Mouse (Mus musculus): ENCODE results near the gene Caln1. TPM values are rescaled to one million over a fixed set of nuclear protein-coding genes. Genes with fewer than 3 reads are reported as not detected.

The Caln1 gene
- polyA plus RNA-seq, 1 experiment from 2014 or later = 3.8 TPM

GRCm38 (mm10) chr5:130480290-130480689, 111.0 kb downstream of the Caln1 start:
- no peaks in the 10 kb centered on the region for H3K4me1 ChIP-seq
- H3K27me3 ChIP-seq = no peaks in the 10 kb centered on the region
- no peak for ATAC-seq (ENCODE audit: low FRiP score, low read depth)
- 38% methylated on average over 1 of the region's 1 CpGs for WGBS
- no peak overlapping the region for H3K9ac ChIP-seq
- no peak overlapping the region for H3K4me3 ChIP-seq
- no peak overlapping the region for H3K27ac ChIP-seq
- no peaks in the 10 kb centered on the region for H3K9me3 ChIP-seq
- H3K36me3 ChIP-seq = no peaks in the 10 kb centered on the region
- H3K4me2 ChIP-seq (replicated peaks) = no peak overlapping the region

GRCm38 (mm10) chr5:130491471-130491870, 122.2 kb downstream of the Caln1 start:
- Histone ChIP-seq H3K4me2 (replicated peaks) (no peak overlapping the region), H3K4me3 (no peak overlapping the region), H3K27me3 (no peaks in the 10 kb centered on the region), H3K36me3 (no peaks in the 10 kb centered on the region), H3K27ac (no peak overlapping the region), H3K9me3 (no peaks in the 10 kb centered on the region), H3K4me1 (no peaks in the 10 kb centered on the region), H3K9ac (no peak overlapping the region)
- ATAC-seq (ENCODE audit: low FRiP score, low read depth) = no peak
- WGBS = 92% methylated on average over 5 of the region's 5 CpGs

DNA sequence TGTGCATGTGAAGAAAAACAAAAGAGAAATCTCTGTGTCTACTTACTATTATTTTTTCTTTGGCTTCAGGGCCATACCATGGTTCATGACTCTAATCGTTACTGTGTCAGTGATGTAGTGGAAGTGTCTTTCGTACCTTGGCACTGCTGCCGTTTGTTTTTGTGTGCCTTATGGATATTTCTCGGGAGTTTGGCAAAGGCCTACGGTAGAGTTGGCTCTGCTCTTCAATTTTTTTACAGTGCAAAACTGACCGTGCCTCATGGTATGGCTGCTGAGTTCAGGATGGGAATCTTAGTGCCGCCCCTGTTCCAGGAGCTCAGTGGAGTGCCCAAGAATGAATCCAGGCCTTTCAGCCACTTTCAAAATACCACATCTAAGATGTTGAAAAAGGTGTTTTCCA, 123.0 kb downstream of the Caln1 start:
- no peak overlapping the region for H3K27ac ChIP-seq
- H3K27me3 ChIP-seq = no peaks in the 10 kb centered on the region
- no peaks in the 10 kb centered on the region for H3K36me3 ChIP-seq
- no peak overlapping the region for H3K4me3 ChIP-seq
- H3K9ac ChIP-seq = no peak overlapping the region
- no peak for ATAC-seq (ENCODE audit: low FRiP score, low read depth)
- whole genome bisulfite sequencing = 85% methylated on average over 7 of the region's 7 CpGs
- H3K4me2 ChIP-seq (replicated peaks) = no peak overlapping the region
- no peaks in the 10 kb centered on the region for H3K9me3 ChIP-seq
- no peaks in the 10 kb centered on the region for H3K4me1 ChIP-seq

DNA sequence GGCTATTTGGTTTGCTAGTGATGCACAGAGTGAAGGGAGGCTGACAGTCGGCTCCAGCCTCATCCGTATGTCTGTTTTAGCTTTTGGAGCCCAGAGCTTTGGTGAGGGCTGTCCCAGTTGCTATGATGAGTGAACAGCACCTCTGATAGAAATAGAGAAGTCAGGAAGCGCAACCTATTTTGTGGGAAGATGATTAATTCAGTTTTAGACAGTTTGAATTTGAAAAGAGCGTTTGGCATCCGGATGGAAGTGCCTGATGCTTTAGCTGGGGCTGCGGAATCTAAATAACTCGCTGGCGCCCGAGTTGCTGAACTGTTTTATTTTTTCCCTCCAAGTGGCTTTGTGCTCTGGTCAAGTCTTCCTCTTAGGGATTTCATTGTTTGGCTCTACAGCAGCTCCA, 133.3 kb downstream of the Caln1 start:
- 83% methylated on average over 9 of the region's 9 CpGs for WGBS
- no peak overlapping the region for H3K9ac ChIP-seq

DNA sequence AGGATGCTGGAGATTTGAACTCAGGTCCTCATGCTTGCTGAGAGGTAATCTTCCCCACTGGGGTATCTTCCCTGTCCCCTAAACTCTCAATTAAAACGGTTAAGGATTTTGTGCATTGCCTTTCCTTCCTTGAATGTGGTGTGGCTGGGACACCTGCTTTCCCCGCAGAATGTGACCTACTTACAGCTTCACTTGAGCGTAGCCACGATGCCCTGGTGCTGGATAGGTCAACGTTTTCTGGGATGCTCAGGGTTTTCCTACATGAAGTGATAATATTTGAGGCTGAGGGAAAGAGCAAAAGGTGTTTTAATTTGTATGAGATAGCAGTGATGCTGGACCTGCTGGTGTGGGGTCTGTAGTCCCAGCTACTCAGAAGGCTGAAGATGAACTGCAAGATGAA, 135.6 kb downstream of the Caln1 start:
- H3K27me3 ChIP-seq = no peaks in the 10 kb centered on the region
- no peak overlapping the region for H3K4me3 ChIP-seq
- H3K9ac ChIP-seq = no peak overlapping the region
- H3K9me3 ChIP-seq = peaks cover 5% of the 10 kb centered on the region; the same call in 1 of the 2 replicates
- 85% methylated on average over 5 of the region's 5 CpGs for WGBS
- no peak for ATAC-seq (ENCODE audit: low FRiP score, low read depth)
- H3K36me3 ChIP-seq = no peaks in the 10 kb centered on the region
- no peak overlapping the region for H3K27ac ChIP-seq
- H3K4me1 ChIP-seq = no peaks in the 10 kb centered on the region
- H3K4me2 ChIP-seq (replicated peaks) = no peak overlapping the region

More for the DNA sequence above, 133.3 kb downstream of the Caln1 start:
- no peak overlapping the region for H3K4me3 ChIP-seq
- no peaks in the 10 kb centered on the region; the same call in 1 of the 2 replicates for H3K9me3 ChIP-seq
- H3K4me1 ChIP-seq = no peaks in the 10 kb centered on the region
- H3K4me2 ChIP-seq (replicated peaks) = no peak overlapping the region
- no peak overlapping the region for H3K27ac ChIP-seq
- H3K27me3 ChIP-seq = no peaks in the 10 kb centered on the region
- ATAC-seq (ENCODE audit: low FRiP score, low read depth) = no peak
- H3K36me3 ChIP-seq = no peaks in the 10 kb centered on the region

GRCm38 (mm10) chr5:130510516-130510915, 141.3 kb downstream of the Caln1 start:
- H3K9ac ChIP-seq = no peak overlapping the region
- 85% methylated on average over 2 of the region's 2 CpGs for WGBS
- H3K36me3 ChIP-seq = no peaks in the 10 kb centered on the region

GRCm38 (mm10) chr5:130515395-130515794, 146.1 kb downstream of the Caln1 start:
- no peaks in the 10 kb centered on the region for H3K9me3 ChIP-seq
- ATAC-seq (ENCODE audit: low FRiP score, low read depth) = no peak
- WGBS = 83% methylated on average over 6 of the region's 6 CpGs
- no peaks in the 10 kb centered on the region for H3K4me1 ChIP-seq
- no peak overlapping the region for H3K4me2 ChIP-seq (replicated peaks)
- no peak overlapping the region for H3K27ac ChIP-seq
- H3K27me3 ChIP-seq = no peaks in the 10 kb centered on the region
- H3K36me3 ChIP-seq = no peaks in the 10 kb centered on the region
- H3K9ac ChIP-seq = no peak overlapping the region
- no peak overlapping the region for H3K4me3 ChIP-seq

More at GRCm38 (mm10) chr5:130510516-130510915, 141.3 kb downstream of the Caln1 start:
- H3K9me3 ChIP-seq = peaks cover 5% of the 10 kb centered on the region; the same call in 1 of the 2 replicates
- no peak overlapping the region for H3K4me3 ChIP-seq
- ATAC-seq (ENCODE audit: low FRiP score, low read depth) = no peak
- no peak overlapping the region for H3K27ac ChIP-seq
- no peaks in the 10 kb centered on the region for H3K4me1 ChIP-seq
- no peak overlapping the region for H3K4me2 ChIP-seq (replicated peaks)
- no peaks in the 10 kb centered on the region for H3K27me3 ChIP-seq

- no peak overlapping the region for H3K9ac ChIP-seq
- H3K4me2 ChIP-seq (replicated peaks) = no peak overlapping the region
- no peaks in the 10 kb centered on the region for H3K27me3 ChIP-seq
- H3K4me3 ChIP-seq = no peak overlapping the region
- H3K27ac ChIP-seq = no peak overlapping the region
- no peaks in the 10 kb centered on the region for H3K4me1 ChIP-seq
- H3K9me3 ChIP-seq = no peaks in the 10 kb centered on the region
- 65% methylated on average over 2 of the region's 2 CpGs for WGBS
- H3K36me3 ChIP-seq = no peaks in the 10 kb centered on the region
- ATAC-seq (ENCODE audit: low FRiP score, low read depth) = no peak
These were observed 151.3 kb downstream of the Caln1 start for GRCm38 (mm10) chr5:130520527-130520926.

- H3K27ac ChIP-seq = no peak overlapping the region
- H3K9ac ChIP-seq = no peak overlapping the region
- ATAC-seq (ENCODE audit: low FRiP score, low read depth) = no peak
- H3K27me3 ChIP-seq = no peaks in the 10 kb centered on the region
- H3K9me3 ChIP-seq = no peaks in the 10 kb centered on the region
- H3K36me3 ChIP-seq = no peaks in the 10 kb centered on the region
- WGBS = 94% methylated on average over 2 of the region's 2 CpGs
- no peak overlapping the region for H3K4me3 ChIP-seq
- no peak overlapping the region for H3K4me2 ChIP-seq (replicated peaks)
- H3K4me1 ChIP-seq = no peaks in the 10 kb centered on the region
These were observed 158.2 kb downstream of the Caln1 start for GRCm38 (mm10) chr5:130527416-130527815.

DNA sequence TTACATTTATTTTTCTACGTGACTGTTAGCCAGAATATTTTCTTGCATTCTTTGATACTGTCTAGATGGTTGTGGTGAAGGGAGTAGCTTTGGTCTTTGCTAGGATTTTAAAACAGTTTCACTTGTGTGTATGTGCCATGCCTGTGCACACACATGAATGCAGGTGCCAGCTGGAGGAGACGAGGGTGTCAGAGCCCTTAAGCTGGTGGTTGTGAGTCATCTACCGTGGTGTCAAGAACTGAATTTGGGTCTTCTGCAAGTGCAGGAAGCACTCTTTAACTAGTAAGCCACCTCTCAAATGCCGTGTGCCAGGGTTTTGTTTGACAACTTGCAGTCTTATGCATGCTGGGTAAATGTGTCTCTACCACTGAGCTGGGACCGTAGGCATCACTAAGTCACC, 178.2 kb downstream of the Caln1 start:
- WGBS = 82% methylated on average over 5 of the region's 5 CpGs
- Histone ChIP-seq H3K9me3 (no peaks in the 10 kb centered on the region), H3K4me1 (no peaks in the 10 kb centered on the region), H3K36me3 (no peaks in the 10 kb centered on the region), H3K27me3 (no peaks in the 10 kb centered on the region), H3K9ac (no peak overlapping the region), H3K27ac (no peak overlapping the region), H3K4me3 (no peak overlapping the region), H3K4me2 (replicated peaks) (no peak overlapping the region)
- ATAC-seq (ENCODE audit: low FRiP score, low read depth) = no peak

GRCm38 (mm10) chr5:130553916-130554315, 184.7 kb downstream of the Caln1 start:
- ATAC-seq (ENCODE audit: low FRiP score, low read depth) = no peak
- Histone ChIP-seq H3K9me3 (no peaks in the 10 kb centered on the region), H3K36me3 (no peaks in the 10 kb centered on the region), H3K4me2 (replicated peaks) (no peak overlapping the region), H3K27me3 (no peaks in the 10 kb centered on the region), H3K27ac (no peak overlapping the region), H3K4me1 (no peaks in the 10 kb centered on the region), H3K9ac (no peak overlapping the region), H3K4me3 (no peak overlapping the region)
- WGBS = 56% methylated on average over 4 of the region's 4 CpGs

GRCm38 (mm10) chr5:130563146-130563545, 193.9 kb downstream of the Caln1 start:
- no peak overlapping the region for H3K27ac ChIP-seq

DNA sequence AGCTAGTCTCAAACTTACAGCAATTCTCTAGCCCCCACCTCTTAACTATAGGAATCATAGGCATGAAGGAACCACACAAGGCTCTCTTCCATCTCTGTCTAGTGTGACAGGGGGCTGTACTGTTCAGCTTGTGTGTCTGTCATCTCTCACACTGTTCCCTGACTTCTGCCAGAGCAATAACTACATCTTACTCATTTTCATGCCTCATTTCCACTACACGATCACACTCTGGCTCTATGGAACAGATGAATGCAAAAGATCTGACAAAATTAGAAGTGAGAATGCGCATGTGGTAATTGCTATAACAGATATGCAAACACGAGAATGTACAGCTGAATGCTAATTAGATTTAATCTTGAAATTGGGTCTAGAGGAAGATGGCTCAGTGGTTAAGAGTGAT, 196.7 kb downstream of the Caln1 start:
- Histone ChIP-seq H3K27ac (no peak overlapping the region), H3K9ac (no peak overlapping the region), H3K4me1 (no peaks in the 10 kb centered on the region), H3K27me3 (no peaks in the 10 kb centered on the region), H3K4me2 (replicated peaks) (no peak overlapping the region), H3K4me3 (no peak overlapping the region), H3K36me3 (no peaks in the 10 kb centered on the region), H3K9me3 (peaks cover 8% of the 10 kb centered on the region; the same call in 1 of the 2 replicates)
- no peak for ATAC-seq (ENCODE audit: low FRiP score, low read depth)
- 91% methylated on average over 3 of the region's 3 CpGs for WGBS

More at GRCm38 (mm10) chr5:130563146-130563545, 193.9 kb downstream of the Caln1 start:
- Histone ChIP-seq H3K4me1 (no peaks in the 10 kb centered on the region), H3K9me3 (peaks cover 8% of the 10 kb centered on the region; the same call in 1 of the 2 replicates), H3K36me3 (no peaks in the 10 kb centered on the region), H3K4me3 (no peak overlapping the region), H3K27me3 (no peaks in the 10 kb centered on the region), H3K4me2 (replicated peaks) (no peak overlapping the region), H3K9ac (no peak overlapping the region)
- no peak for ATAC-seq (ENCODE audit: low FRiP score, low read depth)
- 66% methylated on average over 3 of the region's 3 CpGs for WGBS

Measured in limb, embryonic 13.5 days (tissue).